Mouse (Mus musculus) central nervous system, embryonic 18 days (tissue): ENCODE data around the gene Scg5. TPM values are rescaled to one million over a fixed set of nuclear protein-coding genes. Genes with fewer than 3 reads are reported as not detected.

Source experiments
- polyA plus RNA-seq: library from polyadenylated mRNA; depleted of rRNA; stranded (reverse); fragments of >200 nt; gene quantifications from 2 replicates; pipeline ENCODE4 v1.2.3, GENCODE M21; 2012; rRNA removed

Scg5 gene
- 188 and 197 TPM in 2 replicates for polyA plus RNA-seq

DNA sequence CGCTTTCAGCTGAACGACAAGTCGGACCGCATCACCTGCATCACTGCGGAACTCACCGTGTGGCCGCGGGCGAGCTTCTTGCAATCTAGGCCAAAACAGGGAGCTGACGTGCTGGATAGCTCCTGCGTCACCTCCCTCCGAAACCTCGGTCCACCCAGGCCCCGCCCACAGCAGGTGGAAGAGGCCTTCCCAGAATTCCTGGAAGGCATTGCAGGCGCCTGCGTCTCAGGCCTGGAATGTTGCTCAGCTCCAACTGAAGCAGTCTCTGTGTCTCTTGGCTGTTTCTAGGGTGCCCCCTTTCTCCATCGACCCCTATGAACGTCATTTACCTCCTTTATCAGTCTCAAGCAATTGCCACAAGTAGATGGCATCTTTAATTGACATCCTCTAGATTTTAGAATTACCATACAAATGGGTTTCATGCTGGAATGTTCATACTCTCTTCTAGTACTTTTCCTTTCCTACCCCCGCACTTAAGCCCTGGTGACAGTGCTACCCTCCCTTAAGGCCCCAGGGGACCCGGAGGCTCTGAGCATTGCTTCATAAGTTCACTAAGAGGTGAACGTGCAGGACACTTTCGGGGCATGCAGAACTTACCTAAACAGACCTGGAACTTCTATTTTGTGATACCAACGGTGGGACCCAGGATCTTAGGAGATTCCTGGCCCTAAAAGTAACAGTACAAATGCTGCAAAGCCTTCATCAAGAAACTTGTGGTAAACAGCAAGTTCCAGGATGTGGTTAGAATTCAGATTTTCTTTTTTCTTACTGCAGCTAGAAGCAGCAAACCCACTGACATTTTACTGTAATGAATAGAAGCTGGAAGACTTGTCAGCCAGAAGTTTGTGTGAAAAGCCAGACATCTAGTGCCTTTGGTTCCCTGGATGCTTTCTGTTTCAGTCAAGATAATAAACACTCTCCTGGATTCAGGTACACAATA, at the start of gene Scg5:
Scg5 (minus strand) TSS at position 179 of the 940 bp plus-strand sequence.

DNA sequence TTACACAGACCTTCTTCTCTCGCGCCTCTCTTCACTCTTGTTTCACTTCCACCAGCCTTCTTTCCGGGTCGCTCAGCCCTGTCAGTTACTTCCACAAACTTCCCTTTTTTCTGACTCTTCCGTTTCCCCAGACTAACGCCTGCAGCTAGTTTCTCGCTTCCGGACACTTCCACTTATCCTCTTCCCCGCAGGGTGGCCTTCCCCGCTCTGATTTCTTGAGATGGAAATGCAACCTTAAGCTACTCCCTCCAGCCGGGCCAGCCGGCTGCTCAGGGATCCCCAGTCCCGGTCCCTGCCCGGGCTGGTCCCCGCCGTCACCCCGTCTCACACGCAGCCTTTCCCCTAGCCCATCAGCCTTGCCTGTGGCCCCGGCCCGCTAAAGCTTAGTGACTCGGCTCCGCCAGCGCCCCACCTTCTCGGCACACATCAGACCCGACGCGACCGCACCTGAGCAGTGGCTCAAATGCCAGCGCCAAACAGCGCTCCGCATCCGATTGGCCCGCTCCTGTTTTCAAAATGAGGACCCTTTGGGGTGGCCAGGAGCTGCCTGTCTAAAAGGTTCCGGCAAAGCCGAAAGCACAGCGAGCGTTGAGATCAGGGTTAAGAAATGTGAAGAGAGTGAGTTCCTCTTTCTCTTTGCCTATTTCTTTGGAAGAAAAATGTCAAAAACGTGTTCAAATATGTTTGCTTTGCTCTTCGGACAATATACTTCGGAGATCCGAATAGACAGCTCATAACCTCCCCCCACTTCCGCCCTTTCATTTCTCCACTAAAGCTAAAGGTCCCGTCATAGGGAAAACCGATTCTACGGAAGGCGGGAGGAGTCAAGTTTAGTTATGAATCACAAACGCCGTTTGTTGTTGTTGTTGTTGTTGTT, 19.6 kb upstream of the Scg5 start, which contains the start of gene Arhgap11a:
Arhgap11a (minus strand) TSS at position 417 of the 877 bp plus-strand sequence.

DNA sequence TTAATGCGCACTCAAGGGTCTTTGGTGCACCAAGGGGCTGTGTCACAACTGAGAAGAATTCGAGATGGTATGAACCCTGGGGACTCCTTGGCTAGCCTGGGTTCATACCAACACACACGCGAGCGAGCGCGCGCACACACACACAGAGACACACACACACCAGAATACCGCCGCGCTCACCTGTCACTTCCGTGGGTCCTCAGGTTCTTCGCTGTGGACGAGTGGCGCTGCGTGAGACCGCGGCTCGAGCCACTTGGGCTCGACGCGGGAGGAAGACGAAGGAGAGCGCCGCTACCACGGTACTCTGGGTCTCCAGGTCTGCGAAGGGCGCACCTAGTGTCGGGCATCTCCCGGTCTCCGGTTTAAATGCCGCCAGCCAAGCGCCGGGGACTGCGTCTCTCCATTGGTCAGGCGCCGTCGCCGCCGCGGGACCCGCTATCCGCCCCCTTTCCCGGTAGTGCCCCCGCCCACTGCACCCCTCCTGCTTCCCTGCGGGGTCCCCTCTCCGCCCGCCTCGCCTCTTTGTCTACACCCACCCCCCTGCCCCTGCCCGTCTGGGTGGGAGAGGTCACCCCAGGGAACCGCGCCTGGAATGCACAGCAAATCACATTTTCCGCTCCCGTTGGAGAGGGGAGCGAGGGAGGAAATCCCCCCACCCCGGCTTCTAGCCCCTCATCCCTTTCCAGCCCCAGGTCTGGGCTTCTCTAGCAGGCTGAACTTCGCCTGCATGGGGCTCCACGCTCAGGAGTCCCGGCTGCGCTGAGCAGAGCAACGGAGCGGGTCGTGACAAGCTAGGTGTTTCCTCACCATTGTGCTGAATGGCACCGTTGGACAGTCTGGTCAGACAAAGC, 70.4 kb downstream of the Scg5 start, which contains the start of gene Grem1:
Grem1 (minus strand) TSS at position 336 of the 851 bp plus-strand sequence.

Other genes with a start within 250 kb of the Scg5 start
- gene Grem1, start 70.5 kb downstream of the Scg5 start, polyA plus RNA-seq, result 2.8 TPM in 2 replicates
- 6.8 and 7.0 TPM in 2 replicates for gene Arhgap11a, start 19.5 kb upstream of the Scg5 start, polyA plus RNA-seq
- gene Gjd2, start 184.5 kb upstream of the Scg5 start, polyA plus RNA-seq, result 25.3 and 29.7 TPM in 2 replicates
- 0.75 and 106 TPM in 2 replicates for gene Actc1, start 224.4 kb upstream of the Scg5 start, polyA plus RNA-seq